Mouse (Mus musculus) right cerebral cortex, postnatal 4 days (tissue): ENCODE results near the gene Rgs1.
A peak's percentile ranks its signal among the peaks of the same experiment; 100 is the strongest.

Experiments used
- DNase-seq: peaks from one replicate; pipeline ENCODE4 v3.0.0-alpha.2; 2022

Gene Rgs1

DNA sequence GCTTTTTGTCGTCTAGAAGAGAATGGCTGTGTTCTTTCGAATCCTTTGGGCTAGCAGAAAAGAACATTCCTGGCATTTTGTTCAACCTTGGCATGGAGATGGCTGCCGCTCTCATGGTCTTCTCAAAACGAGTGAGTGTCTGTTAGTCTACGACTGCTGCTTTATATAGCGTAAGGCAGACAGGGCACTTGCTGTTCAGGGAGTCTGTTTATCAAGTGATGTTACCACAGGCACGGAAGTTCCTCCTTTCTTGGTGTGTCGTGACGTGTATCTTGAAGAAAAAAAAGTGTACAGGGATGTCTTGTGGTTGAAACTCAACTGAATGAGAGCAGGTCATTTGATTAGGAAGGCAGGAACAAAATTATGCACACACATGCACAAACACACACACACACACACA lies at the start of gene Rgs1:
Rgs1 (minus strand) TSS at position 320 of the 400 bp plus-strand sequence.
- DNase-seq = no peak

DNA sequence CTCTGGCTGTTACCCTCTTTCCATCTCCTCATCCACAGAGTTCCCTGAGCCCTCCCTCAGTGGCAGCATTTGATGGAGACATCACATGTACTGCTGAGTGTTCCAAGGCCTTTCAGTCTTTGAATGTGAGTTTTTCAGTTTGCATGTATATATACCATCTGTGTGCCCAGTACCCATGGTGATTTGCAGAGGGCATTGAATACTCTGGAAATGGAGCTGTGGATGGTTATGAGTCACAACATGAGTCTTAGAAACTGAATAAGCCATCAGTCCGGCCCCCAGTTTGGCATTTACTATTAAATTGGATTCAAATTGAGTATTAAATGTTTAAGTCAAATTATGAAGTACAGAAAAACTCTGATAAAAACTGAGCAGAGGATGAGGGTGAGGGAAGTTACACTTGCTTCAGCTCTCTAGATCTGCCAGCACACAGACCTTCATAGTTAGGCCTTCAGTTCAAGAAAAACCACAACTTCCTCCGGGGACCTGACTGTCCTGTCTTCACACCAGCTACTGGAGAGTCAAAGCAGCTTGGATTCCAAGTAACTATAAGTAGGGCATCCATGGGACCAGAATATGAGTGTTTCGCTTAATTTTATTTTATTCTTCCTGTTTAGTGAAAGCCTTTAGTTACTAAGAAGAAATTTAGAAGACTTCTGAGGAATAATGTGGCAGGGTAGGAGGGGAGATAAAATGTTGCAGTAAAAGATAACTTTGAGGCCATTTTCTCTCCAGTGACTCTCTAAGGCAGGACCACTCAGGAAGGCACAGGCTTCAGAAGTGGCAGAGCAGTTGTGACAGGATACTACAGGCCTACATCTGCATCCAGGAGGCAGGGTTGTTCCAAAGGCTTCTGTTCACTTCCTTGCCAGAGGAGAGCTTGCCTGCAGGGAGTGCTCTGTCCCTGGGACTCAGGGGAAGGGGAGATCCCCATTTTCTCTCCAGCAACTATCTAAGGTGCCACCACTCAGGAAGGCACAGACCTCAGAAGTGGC lies 34.3 kb upstream of the Rgs1 start:
- no peak for DNase-seq

DNA sequence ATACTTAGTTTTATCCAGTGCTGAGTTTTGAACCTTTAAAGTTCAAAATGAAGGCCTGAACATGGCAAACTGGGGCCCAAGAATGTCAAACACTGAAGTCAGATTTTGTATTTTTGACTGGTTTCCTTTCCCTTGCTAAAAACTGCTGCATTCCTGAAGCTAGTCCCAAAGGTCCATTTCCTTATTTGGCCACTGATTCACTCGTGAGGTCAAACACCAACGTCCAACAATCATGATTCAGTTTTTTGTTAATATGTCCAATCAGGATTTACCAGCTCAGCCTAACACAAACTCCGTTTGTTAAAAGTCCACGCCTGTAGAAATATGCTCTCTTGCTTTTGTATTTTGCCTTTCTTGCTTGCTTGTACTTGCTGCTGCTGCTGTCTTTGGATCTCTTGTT lies 31.0 kb upstream of the Rgs1 start:
- DNase-seq = no peak

DNA sequence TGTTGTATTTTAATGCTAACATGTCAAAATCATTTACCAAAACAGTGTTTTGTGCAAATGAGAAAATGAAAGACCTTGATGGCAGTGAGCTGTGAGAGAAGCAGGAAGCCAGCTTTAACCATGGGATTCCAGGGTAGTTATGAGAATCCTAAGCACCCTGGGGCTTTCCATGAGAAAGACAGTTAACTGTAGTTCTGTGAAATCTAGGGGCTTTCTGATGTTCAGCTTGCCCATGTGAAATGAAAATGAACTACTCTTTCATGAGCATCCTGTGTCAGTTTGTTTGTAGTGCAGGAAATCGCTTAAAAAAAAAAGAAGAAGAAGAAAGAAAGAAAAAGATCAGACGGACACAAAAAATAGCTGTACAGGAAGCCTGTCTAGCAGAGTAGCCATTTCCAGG lies 23.9 kb upstream of the Rgs1 start:
- no peak for DNase-seq

DNA sequence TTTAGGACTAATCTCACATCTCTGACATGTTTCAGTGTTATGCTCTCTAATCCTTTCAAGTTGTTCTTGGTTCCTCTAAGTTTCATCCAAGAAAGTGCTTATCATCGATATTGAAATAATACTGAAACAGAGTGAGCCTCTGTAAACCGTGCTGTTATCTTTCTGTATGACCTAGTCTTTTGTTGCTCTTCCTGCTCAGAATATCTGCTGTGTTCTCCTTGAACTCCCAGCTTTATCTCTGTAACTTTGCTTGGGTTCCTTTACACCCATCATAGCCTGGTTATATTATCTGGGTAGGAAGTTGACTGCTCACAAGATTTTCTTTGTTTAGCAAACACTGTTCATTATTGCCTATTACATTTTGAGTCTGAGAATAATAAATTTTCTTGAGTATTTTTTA lies 20.1 kb upstream of the Rgs1 start:
- no peak for DNase-seq

DNA sequence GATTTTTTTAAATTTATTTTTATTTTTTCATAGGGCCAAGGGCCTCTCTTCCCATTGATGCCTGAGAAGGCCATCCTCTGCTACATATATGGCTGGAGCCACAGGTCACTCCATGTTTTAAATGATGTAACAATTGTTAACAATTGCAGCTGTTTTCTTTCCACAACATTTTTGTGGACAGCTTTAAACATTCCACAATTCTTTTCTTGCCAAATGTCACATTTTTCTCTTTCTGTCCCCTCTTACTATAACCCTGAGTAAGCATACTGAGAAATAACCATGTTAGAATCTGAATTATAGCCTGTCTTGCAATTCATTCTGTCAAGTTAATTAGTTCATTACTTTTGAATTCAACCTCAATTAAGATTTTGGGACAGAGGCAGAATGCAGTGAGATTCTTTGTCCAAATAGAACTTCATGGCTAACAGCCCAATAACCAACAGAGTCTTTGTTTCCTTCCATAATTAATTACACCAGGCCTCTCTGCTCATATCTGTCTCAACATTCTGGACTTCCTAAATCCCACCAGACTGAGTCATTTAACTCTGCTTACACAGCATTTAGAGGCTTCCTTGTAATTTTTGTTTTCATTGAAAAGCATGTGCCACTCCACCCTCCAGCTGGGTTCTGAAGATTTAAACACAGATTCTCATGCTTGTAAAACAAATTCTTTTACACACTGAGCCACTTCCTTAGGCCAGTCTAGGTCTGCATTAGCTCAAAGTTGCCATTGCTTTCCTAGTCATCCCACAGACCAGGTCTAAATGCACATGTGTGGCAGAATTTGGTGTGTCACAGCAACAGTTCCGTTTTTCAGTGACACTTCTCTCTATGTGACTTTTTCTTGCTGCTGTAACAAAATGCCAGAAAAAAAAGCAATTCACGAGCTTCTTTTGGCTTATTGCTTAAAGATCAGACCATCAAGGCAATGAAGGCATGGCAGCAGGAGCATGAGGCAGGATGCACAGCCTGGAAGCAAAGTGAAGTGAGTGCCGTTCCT lies 18.7 kb upstream of the Rgs1 start:
- no peak for DNase-seq

DNA sequence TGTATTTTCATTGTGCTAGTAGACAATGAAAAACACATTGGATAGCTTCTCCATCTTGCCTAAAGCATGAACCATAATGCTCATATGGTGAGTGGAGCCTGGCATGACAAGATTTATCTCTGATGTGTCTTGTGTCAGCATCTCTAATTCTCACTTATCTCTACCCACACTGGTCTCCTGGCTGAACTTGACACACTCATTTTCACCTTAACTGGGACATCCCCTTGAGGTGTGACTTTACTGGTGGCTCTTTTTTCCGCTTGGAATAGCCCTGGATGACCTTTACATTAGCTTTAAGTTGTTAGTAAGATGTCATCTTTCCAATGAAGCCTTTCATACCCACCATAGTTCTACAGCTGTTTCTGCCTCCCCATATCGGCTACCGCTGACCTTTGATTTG lies 15.0 kb upstream of the Rgs1 start:
- no peak for DNase-seq

DNA sequence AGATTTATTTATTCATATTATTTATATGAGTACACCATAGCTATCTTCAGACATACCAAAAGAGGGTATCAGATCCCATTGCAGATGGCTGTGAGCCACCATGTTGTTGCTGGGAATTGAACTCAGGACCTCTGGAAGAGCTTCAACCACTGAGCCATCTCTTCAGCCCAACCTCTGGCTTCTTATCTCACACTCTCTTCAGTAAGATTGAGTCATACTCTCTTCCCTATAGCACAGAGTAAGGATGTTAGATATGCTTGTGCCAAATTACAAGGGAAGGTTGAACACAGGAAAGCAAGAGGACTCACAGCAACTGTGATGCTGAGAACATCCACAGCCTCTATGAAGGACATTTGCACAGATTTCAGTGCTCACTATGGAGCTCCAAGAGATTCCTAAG lies 13.0 kb upstream of the Rgs1 start:
- DNase-seq = no peak

DNA sequence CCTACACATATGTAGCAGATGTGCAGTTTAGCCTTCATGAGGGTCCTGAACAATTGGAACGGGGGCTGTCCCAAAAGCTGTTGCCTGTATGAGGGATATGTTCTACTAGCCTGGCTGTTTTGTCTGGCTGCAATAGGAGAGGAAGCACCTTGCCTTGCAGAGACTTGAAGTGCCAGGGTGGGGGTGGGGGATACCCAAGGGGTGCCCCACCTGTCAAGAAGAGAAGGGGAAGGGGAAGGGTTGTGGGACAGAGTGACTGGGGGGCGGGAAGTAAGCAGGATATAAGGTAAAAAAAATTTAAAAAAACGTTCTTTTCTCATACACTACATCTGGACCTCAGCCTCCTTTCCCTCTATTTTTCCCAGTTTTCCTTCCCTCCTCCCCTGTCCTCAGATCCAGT lies 9.7 kb upstream of the Rgs1 start:
- no peak for DNase-seq

DNA sequence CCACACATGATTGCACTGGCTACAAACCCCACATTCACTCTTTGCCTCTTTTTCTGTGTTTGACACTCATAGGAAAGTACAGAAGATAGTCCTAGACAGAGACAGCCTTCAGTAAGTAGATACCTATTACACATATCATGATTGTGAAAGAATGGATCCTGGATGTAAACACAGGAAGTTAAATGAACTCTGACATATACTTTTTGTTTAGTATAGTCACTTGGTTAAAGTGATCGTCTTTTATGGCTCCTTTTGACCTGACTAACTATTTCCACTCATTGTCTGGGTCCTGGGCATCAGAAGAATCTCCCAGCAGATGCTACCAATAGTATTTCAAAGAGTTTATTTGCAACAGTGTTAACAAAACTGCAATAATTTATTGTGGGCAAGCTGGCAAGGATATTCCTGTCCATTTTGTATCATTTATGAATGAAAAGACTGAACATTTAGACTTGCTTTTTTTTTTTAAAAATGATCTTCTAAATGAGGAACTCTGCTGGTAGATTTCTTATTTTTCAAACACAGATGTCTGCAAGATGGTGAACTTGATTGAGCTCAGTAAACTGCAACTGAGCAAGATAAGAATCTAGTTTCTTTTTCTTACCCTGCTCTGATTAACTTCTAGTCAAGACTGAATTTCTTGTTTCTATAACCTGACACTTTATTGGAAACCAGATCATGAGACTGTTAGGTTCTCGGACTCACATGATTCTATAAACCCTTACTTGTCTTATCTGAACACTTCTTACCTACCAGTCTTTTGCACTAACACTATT lies 7.7 kb upstream of the Rgs1 start:
- no peak for DNase-seq

DNA sequence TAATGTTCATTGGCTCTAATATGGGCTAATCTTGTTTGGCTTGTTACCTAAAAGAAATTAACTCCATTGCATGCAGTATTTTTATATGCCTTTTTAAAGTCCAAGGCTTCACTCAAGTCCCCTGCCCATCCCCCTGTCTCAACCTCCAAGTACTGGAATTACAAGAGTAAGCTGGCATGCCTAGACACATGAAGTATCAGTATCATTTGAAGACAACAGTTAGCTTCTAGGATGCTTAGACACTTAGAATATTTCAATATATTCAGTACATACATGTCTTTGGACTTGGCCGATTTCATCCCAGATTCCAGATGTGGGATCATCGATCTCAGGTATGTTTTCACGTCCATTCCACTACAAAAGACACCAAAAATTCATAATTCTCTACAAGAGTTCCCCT lies 836 bp downstream of the Rgs1 start:
- no peak for DNase-seq

DNA sequence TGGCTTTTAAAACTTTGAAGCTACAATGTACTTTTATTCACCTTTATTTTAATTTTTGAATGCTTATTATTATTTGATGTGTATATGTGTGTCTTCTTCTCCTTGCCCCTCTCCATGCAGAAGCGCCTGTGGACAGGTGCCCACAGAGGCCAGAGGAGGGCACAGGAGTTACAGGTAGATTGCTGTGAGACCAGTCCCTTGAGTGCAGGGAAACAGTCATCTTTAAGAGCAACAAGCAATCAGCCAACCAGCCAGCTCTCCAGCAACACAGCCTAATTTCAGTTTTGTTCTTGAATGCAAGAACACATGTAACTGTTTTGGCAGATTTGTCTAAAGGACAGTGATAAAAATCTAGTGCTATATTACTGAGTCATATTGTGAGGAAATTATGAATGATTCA lies 1.7 kb downstream of the Rgs1 start:
- no peak for DNase-seq

DNA sequence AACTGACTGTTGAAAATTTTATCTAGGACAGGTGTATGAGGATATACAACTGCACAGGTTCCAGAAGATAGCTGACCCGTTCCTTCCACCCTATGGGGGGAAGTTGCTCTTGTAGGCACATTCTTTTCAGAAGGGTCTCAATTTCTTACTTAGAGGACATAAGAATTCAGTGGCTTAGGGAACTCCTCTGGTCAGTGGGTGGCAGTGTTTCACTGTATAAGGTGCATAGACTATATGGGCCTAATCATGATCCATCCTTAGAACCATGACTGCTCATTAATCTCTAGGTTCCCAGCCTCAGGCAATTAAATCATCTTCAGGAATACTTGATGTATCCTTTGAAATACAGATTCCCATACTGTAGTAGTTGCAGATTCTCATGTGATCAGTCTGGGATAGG lies 5.5 kb downstream of the Rgs1 start:
- DNase-seq = no peak

DNA sequence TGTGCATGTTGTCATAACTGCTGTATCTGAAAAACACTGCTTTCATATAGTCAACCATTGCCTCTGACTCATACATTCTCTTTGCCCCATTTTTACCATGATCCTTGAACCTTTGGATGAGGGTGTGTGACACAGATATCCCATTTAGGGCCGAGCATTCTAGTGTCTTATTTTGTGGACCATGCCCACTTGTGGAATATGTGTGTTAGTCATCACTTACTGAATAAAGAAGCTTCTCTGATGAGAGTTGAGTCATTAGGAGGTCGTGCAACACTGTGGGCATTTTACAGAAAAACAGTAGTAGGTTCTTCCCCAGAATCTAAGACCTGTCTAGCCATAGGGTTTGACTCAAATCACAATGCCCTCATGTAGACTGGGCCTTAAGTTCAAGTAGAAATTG lies 9.8 kb downstream of the Rgs1 start:
- DNase-seq = no peak

DNA sequence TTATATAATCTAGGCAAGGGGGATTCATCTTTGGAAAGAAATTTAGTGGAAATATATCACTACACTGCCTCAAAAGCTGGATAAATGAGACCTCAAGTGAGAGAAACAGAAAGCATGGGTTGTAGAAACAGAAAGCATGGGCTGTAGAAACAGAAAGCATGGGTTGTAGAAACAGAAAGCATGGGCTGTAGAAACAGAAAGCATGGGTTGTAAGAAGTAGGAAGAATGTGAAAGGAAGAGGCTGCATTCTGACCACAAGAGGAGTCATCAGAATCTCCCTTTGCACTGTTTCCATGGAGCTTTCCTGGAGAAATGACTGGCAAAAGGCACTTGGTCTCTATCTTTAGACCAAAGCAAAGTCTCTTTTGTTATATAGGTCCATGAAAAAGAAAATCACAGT lies 33.8 kb downstream of the Rgs1 start:
- no peak for DNase-seq

DNA sequence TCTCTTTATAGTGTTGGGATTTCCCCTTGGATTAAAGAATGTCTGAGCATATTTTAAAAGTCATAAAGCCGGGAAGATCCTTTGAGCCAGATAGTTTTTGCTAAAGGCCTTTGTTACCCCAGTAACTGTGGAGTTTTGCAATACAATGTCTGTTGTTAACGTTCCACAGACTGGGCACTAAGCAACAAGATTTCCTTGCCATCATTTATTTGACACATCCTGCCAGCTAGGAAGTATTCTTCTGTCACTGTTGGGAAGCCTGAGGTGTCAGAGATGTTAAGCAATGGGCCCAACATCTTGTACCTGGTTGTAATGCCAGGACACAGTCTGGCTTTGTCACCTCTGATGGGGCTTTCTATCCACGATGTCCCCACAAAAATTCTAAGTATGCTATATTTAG lies 38.1 kb downstream of the Rgs1 start:
- DNase-seq = no peak

DNA sequence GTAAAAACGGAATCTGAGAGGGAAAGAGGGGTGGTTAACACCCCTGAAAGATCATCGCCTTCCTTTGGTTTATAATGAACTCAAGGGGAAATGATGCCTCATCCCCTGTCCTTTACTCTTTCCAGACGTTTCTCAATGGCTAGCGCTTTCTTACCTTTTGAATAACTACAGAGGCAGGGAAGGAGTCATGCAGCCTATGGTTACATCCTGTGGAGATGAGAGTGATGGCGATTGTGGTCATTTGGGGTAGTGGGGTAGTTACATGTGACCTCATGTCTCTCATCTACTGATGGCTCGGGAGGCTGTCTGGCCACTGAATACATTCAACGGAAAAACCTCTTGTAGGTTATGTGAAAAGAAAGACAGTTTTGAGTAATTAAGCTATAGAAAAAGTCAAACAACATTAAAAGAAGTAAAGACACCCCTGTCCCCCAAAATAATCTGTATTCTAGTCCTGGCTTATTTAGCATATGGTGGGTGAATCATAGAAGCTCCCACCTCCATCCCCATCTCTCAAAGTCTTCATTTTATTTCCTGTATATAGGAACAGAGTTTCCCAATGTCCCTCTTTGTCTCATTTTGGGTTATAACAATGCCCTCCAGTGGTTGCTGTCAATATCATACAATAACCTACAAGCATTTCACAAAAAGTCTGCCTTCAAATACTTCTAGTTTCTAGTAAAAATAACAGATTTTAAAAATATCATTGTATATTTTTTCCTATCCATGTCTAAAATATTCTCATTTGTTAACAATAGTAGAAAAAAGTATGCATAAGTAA lies 42.6 kb downstream of the Rgs1 start:
- no peak for DNase-seq

DNA sequence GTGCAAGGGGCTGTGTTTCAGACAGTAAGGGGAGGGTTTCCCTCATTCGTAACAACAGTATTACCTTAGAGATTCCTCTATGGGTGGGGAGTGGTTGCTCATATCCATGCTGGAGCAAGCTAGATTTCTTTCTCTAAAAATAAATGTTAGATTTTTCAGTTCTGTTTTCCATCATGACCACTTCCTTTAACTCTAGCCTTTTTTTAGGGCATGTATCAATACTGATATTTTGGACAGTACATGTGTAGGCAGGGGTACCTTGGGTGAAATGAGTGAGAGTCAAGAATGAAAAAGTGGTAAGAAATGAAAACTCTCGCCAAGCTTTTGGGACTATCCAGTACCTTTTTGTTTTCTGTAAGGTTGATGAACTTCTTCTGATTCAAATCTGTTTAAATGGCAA lies 44.3 kb downstream of the Rgs1 start:
- no peak for DNase-seq

DNA sequence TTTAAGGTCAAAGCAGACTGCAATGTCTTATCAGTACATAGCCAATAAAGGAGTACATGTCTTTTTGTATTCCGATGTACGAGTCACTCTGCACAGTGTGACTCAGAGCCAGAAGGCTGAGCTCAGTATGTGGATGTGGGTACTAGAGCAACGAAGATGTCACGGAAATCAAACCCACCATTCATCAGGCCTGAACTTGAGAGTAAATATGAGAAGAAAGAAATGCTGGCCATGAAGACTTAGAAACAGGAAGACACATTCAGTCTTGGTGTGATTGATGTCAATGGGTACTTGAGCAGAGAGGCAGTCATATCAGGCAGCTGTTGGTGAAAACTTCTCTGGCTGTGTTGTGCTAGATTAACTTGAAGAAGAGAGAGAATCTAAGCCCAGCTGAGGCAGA lies 46.1 kb downstream of the Rgs1 start:
- no peak for DNase-seq

DNA sequence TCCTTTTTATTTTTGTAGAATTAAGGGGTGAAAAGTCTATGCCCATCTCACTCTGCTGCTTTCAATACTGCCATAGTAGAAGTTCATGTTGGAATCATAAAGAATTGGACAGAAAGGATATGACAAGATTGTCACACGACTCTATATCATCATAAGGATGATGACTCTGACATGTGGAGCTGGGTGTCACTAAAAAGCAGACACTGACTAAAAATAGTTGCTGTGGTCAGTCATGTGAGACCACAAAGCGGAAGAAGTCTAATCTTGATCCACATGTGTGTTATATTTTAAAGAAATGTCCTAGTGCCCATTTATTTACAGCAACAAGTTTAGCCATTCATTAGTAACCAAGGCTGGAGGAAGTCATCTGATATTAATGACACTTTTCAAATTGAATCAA lies 48.5 kb downstream of the Rgs1 start:
- no peak for DNase-seq

DNA sequence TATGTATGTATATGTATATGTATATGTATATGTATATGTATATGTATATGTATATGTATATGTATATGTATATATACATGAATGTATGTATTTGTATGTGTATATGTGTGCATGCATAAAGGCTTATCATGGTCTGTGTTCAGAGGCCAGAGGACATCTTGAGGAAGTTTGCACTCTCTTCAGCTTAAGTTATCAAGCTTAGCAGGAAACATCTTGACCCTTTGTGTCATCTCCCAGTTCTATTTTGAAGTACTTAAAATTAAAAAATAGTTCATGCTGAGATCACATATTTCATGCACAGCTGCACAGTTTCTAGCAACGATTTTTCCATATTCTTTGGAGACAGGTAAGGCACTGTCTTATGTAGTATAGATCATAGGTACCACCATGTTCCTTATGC lies 49.5 kb downstream of the Rgs1 start:
- DNase-seq = no peak

DNA sequence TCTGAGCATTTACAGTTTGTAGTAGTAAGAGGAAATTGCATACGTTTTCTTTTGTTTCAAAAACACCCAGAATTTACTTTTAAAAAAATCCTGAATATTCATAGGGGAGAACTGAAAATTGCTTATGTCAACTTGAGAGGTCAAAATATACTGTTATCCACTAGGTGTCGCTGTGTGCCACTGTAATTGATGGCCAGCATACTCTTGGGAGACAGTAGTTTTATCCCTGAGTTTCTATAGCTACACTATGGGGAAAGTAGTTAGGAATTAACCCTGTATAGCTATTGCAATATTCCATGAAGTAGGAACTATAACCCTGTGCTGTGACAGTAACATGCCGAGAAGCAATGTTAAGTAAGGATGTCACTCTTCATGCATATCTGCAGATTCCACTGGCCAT lies 51.4 kb downstream of the Rgs1 start:
- DNase-seq = peak; percentile 20
